Mouse (Mus musculus) olfactory bulb, adult 2 months (tissue): ENCODE results near the gene Ptpn14.

Source experiments
- CTCF ChIP-seq: fragments of 200-500 bp; IDR thresholded peaks from 2 replicates; pipeline ENCODE4 v1.5.1; 2012; ENCODE audit warnings: low read depth, mild to moderate bottlenecking, low read length, moderate library complexity; ENCODE audit not compliant: insufficient read depth
- POLR2A ChIP-seq: fragments of 200-500 bp; IDR thresholded peaks from 2 replicates; pipeline ENCODE4 v1.6.1; 2012; ENCODE audit warnings: mild to moderate bottlenecking, low read depth, low read length, moderate library complexity; ENCODE audit not compliant: insufficient read depth

DNA sequence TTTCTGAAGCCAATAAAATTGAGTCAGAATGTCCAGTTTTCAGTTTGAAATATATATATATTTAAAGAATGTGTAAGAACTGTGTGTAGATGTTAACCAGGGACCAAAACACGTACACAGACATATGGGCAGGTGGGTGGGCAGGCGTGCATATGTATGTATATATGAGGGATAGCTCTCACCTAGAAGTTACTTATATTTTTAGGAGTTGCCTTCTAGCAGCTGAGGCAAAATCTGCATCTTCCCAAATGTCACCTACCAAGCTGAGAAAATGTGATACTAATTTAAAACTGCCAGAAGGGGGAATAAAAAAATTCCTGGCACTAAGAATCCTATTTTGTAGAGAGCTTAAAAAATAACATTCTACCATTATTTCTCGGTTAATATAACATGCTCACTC lies 191.7 kb downstream of the Ptpn14 start:
- no peak for TF ChIP-seq CTCF
- TF ChIP-seq POLR2A = no peak
